Mouse (Mus musculus) liver, embryonic 14.5 days (tissue): ENCODE data around the gene Ugt1a6a. TPM values are rescaled to one million over a fixed set of nuclear protein-coding genes. Genes with fewer than 3 reads are reported as not detected.

Experiments
- ATAC-seq: fragments of 200-750 bp; cut with Nextera tagmentation; 2 replicates; pipeline ENCODE4 v1.8.0; 2017; ENCODE audit warnings: moderate number of reproducible peaks, mild to moderate bottlenecking, moderate library complexity; ENCODE audit not compliant: insufficient read depth
- DNase-seq, 3 experiments: peaks; one replicate each; pipeline ENCODE4 v3.0.0-alpha.2; 2012 to 2013; ENCODE audit warnings: low read depth in 3 of 3, low spot score in 3 of 3
- H3K27ac ChIP-seq: fragments of 300-500 bp; sonication (generic); 2 replicates; pipeline ENCODE4 v1.5.1; 2014; ENCODE audit warnings: moderate library complexity, mild to moderate bottlenecking, control low read depth, inconsistent platforms
- H3K27me3 ChIP-seq: fragments of 300-500 bp; sonication (generic); 2 replicates; pipeline ENCODE4 v1.6.1; 2014; ENCODE audit warnings: mild to moderate bottlenecking, low read length, moderate library complexity; ENCODE audit not compliant: control insufficient read depth, insufficient read depth
- H3K36me3 ChIP-seq: fragments of 300-500 bp; sonication (generic); replicated peaks from 2 replicates; pipeline ENCODE4 v1.6.1; 2014; ENCODE audit warnings: low read depth; ENCODE audit not compliant: control insufficient read depth, insufficient read depth
- H3K4me1 ChIP-seq, 2 experiments: fragments of 200-500 bp in 1 of 2; fragments of 300-500 bp in 1 of 2; sonication (generic) in 1 of 2; replicated peaks; 2 replicates each; pipeline ENCODE4 v1.6.1; 2012 to 2014; ENCODE audit warnings: antibody characterized with exemption in 1 of 2, inconsistent platforms in 1 of 2, low read length in 1 of 2; ENCODE audit not compliant: control insufficient read depth in 2 of 2, insufficient read depth in 2 of 2
- H3K4me2 ChIP-seq: fragments of 300-500 bp; sonication (generic); 2 replicates; pipeline ENCODE4 v1.6.1; 2014; ENCODE audit warnings: low read depth, mild to moderate bottlenecking, control low read depth, moderate library complexity
- H3K4me3 ChIP-seq, 2 experiments: fragments of 200-500 bp in 1 of 2; fragments of 300-500 bp in 1 of 2; sonication (generic) in 1 of 2; 2 replicates each; pipeline ENCODE4 v1.5.1; 2012 to 2014; ENCODE audit warnings: low read depth in 2 of 2, low read length in 2 of 2, mild to moderate bottlenecking in 2 of 2, control low read depth in 1 of 2, inconsistent platforms in 1 of 2, moderate library complexity in 1 of 2; ENCODE audit not compliant: insufficient read depth in 1 of 2
- H3K9ac ChIP-seq: fragments of 300-500 bp; sonication (generic); replicated peaks from 2 replicates; pipeline ENCODE4 v1.6.1; 2014; ENCODE audit warnings: mild to moderate bottlenecking, control low read depth, moderate library complexity
- H3K9me3 ChIP-seq: fragments of 300-500 bp; sonication (generic); 2 replicates; pipeline ENCODE4 v1.6.1; 2016; ENCODE audit warnings: low read length, mixed read lengths; ENCODE audit not compliant: control insufficient read depth
- CTCF ChIP-seq: IDR thresholded peaks from 2 replicates; pipeline ENCODE4 v1.5.1; 2016; ENCODE audit warnings: antibody characterized with exemption, low read depth, control low read depth
- EP300 ChIP-seq: IDR thresholded peaks from 2 replicates; pipeline ENCODE4 v1.6.1; 2016; ENCODE audit warnings: antibody characterized with exemption, low read depth
- WGBS: fragments of 180-500 bp; shearing (Covaris S2); extraction: QIAGEN DNeasy Blood & Tissue Kit; methylation state at CpG from one replicate; pipeline ENCODE4 v1.1.7; 2014; ENCODE audit not compliant: insufficient replicate concordance; 5-methylcytosine and 5-hydroxymethylcytosine counted together
- polyA plus RNA-seq, 2 experiments: library from polyadenylated mRNA; depleted of rRNA in 1 of 2; stranded (reverse) in 1 of 2; unstranded in 1 of 2; fragments of >200 nt; fragmentation: Nextera tagmentation in 1 of 2; extraction: Ambion mirVana in 1 of 2; gene quantifications; 2 replicates each; pipeline versions ENCODE4 v1.2.1 to v1.2.3; 2012 to 2014

Ugt1a6a gene
- polyA plus RNA-seq, 2 experiments = 3.6 to 7.1 TPM

- Histone ChIP-seq H3K36me3 (peaks cover 88% of the 10 kb centered on the region), H3K4me3 (no peak overlapping the region), H3K27me3 (no peaks in the 10 kb centered on the region), H3K4me2 (no peak overlapping the region), H3K4me1 (peaks cover 6 to 26% of the 10 kb centered on the region in 2 experiments; a peak in 3 of 4 replicates), H3K27ac (no peak overlapping the region), H3K9ac (no peak overlapping the region), H3K9me3 (no peaks in the 10 kb centered on the region)
- DNase-seq = no peak
- 69% methylated on average over 4 of the region's 4 CpGs for WGBS
- no peak for ATAC-seq
- TF ChIP-seq EP300 (no peak), CTCF (no peak)
Measured at GRCm38 (mm10) chr1:88264869-88265240, 130.2 kb downstream of the Ugt1a6a start.

GRCm38 (mm10) chr1:88266123-88266522, 131.5 kb downstream of the Ugt1a6a start:
- H3K27me3 ChIP-seq = no peaks in the 10 kb centered on the region
- DNase-seq = no peak
- 82% methylated on average over 13 of the region's 13 CpGs for WGBS

GRCm38 (mm10) chr1:88267489-88267888, 132.9 kb downstream of the Ugt1a6a start:
- Histone ChIP-seq H3K9ac (no peak overlapping the region), H3K27ac (no peak overlapping the region), H3K9me3 (no peaks in the 10 kb centered on the region), H3K36me3 (peaks cover 91% of the 10 kb centered on the region), H3K27me3 (no peaks in the 10 kb centered on the region), H3K4me1 (peaks cover 0 to 1% of the 10 kb centered on the region in 2 experiments; a peak in 1 of 4 replicates), H3K4me2 (no peak overlapping the region), H3K4me3 (no peak overlapping the region)
- TF ChIP-seq CTCF (no peak), EP300 (no peak)
- no peak for ATAC-seq
- WGBS = 85% methylated on average over 6 of the region's 6 CpGs
- no peak for DNase-seq

More at GRCm38 (mm10) chr1:88266123-88266522, 131.5 kb downstream of the Ugt1a6a start:
- Histone ChIP-seq H3K9ac (no peak overlapping the region), H3K4me3 (no peak overlapping the region), H3K27ac (no peak overlapping the region), H3K9me3 (no peaks in the 10 kb centered on the region), H3K4me2 (no peak overlapping the region), H3K36me3 (peaks cover 89% of the 10 kb centered on the region), H3K4me1 (peaks cover 0 to 14% of the 10 kb centered on the region in 2 experiments; a peak in 2 of 4 replicates)
- TF ChIP-seq CTCF = no peak
- no peak for TF ChIP-seq EP300
- no peak for ATAC-seq

GRCm38 (mm10) chr1:88268070-88268469, 133.5 kb downstream of the Ugt1a6a start:
- H3K4me3 ChIP-seq = no peak overlapping the region
- ATAC-seq = no peak
- no peaks in the 10 kb centered on the region for H3K9me3 ChIP-seq
- H3K4me1 ChIP-seq = no peaks in the 10 kb centered on the region
- peaks cover 91% of the 10 kb centered on the region for H3K36me3 ChIP-seq
- H3K4me2 ChIP-seq = no peak overlapping the region
- 74% methylated on average over 6 of the region's 6 CpGs for WGBS
- H3K27me3 ChIP-seq = no peaks in the 10 kb centered on the region
- DNase-seq = no peak
- no peak overlapping the region for H3K27ac ChIP-seq
- H3K9ac ChIP-seq = no peak overlapping the region
- TF ChIP-seq CTCF = no peak

Other genes with a start within 250 kb of the Ugt1a6a start
- gene Usp40, start 126.3 kb upstream of the Ugt1a6a start, polyA plus RNA-seq (2012; rRNA removed) = 4.0 and 4.9 TPM in 2 replicates
- 4.5 and 5.3 TPM in 2 replicates for gene Usp40, start 126.3 kb upstream of the Ugt1a6a start, polyA plus RNA-seq (2014; fragmentation: Nextera tagmentation; extraction: Ambion mirVana)
- gene Ugt1a10, start 79.4 kb upstream of the Ugt1a6a start, polyA plus RNA-seq (2012; rRNA removed) = not detected in 2 replicates
- gene Ugt1a10, start 79.4 kb upstream of the Ugt1a6a start, polyA plus RNA-seq (2014; fragmentation: Nextera tagmentation; extraction: Ambion mirVana) = not detected in 2 replicates
- gene Ugt1a9, start 64.0 kb upstream of the Ugt1a6a start, polyA plus RNA-seq (2012; rRNA removed) = 0.06 and 0.21 TPM in 2 replicates
- gene Ugt1a9, start 64.0 kb upstream of the Ugt1a6a start, polyA plus RNA-seq (2014; fragmentation: Nextera tagmentation; extraction: Ambion mirVana) = 0.24 and 0.34 TPM in 2 replicates
- gene Ugt1a8, start 47.0 kb upstream of the Ugt1a6a start, polyA plus RNA-seq (2012; rRNA removed) = not detected in 2 replicates
- not detected in 2 replicates for gene Ugt1a8, start 47.0 kb upstream of the Ugt1a6a start, polyA plus RNA-seq (2014; fragmentation: Nextera tagmentation; extraction: Ambion mirVana)
- gene Ugt1a7c, start 39.7 kb upstream of the Ugt1a6a start, polyA plus RNA-seq (2012; rRNA removed) = 0.58 and 1.1 TPM in 2 replicates
- gene Ugt1a7c, start 39.7 kb upstream of the Ugt1a6a start, polyA plus RNA-seq (2014; fragmentation: Nextera tagmentation; extraction: Ambion mirVana) = 0.97 and 1.8 TPM in 2 replicates
- gene Ugt1a6b, start 31.6 kb upstream of the Ugt1a6a start, polyA plus RNA-seq (2012; rRNA removed) = 2.3 and 3.1 TPM in 2 replicates
- gene Ugt1a6b, start 31.6 kb upstream of the Ugt1a6a start, polyA plus RNA-seq (2014; fragmentation: Nextera tagmentation; extraction: Ambion mirVana) = 4.8 and 5.1 TPM in 2 replicates
- 0.11 and 0.15 TPM in 2 replicates for gene Ugt1a5, start 31.2 kb downstream of the Ugt1a6a start, polyA plus RNA-seq (2012; rRNA removed)
- gene Ugt1a5, start 31.2 kb downstream of the Ugt1a6a start, polyA plus RNA-seq (2014; fragmentation: Nextera tagmentation; extraction: Ambion mirVana) = not detected in 2 replicates
- gene Ugt1a2, start 65.8 kb downstream of the Ugt1a6a start, polyA plus RNA-seq (2012; rRNA removed) = 0.02 and 0.03 TPM in 2 replicates
- not detected in 2 replicates for gene Ugt1a2, start 65.8 kb downstream of the Ugt1a6a start, polyA plus RNA-seq (2014; fragmentation: Nextera tagmentation; extraction: Ambion mirVana)
- 5.5 and 7.9 TPM in 2 replicates for gene Dnajb3, start 71.0 kb downstream of the Ugt1a6a start, polyA plus RNA-seq (2012; rRNA removed)
- 9.4 and 10.8 TPM in 2 replicates for gene Dnajb3, start 71.0 kb downstream of the Ugt1a6a start, polyA plus RNA-seq (2014; fragmentation: Nextera tagmentation; extraction: Ambion mirVana)
- 0.17 and 0.22 TPM in 2 replicates for gene Ugt1a1, start 77.2 kb downstream of the Ugt1a6a start, polyA plus RNA-seq (2012; rRNA removed)
- gene Ugt1a1, start 77.2 kb downstream of the Ugt1a6a start, polyA plus RNA-seq (2014; fragmentation: Nextera tagmentation; extraction: Ambion mirVana) = not detected in 2 replicates
- gene Mroh2a, start 92.2 kb downstream of the Ugt1a6a start, polyA plus RNA-seq (2012; rRNA removed) = under 0.01 and 0.01 TPM in 2 replicates
- gene Mroh2a, start 92.2 kb downstream of the Ugt1a6a start, polyA plus RNA-seq (2014; fragmentation: Nextera tagmentation; extraction: Ambion mirVana) = 0.38 and 0.81 TPM in 2 replicates
- 51.9 and 61.0 TPM in 2 replicates for gene Hjurp, start 142.8 kb downstream of the Ugt1a6a start, polyA plus RNA-seq (2012; rRNA removed)
- gene Hjurp, start 142.8 kb downstream of the Ugt1a6a start, polyA plus RNA-seq (2014; fragmentation: Nextera tagmentation; extraction: Ambion mirVana) = 38.0 and 42.9 TPM in 2 replicates
- not detected in 2 replicates for gene Trpm8, start 142.9 kb downstream of the Ugt1a6a start, polyA plus RNA-seq (2012; rRNA removed)
- not detected in 2 replicates for gene Trpm8, start 142.9 kb downstream of the Ugt1a6a start, polyA plus RNA-seq (2014; fragmentation: Nextera tagmentation; extraction: Ambion mirVana)